Mouse (Mus musculus) cerebellum, adult 18-20 months (tissue): Measurements from ENCODE around the gene Cideb.

Experiments
- DNase-seq, 2 experiments: peaks; one replicate each; pipeline ENCODE4 v3.0.0; 2021

The Cideb gene

GRCm38 (mm10) chr14:55721700-55722437 is 36.4 kb downstream of the Cideb start, which contains the start of gene Rabggta:
Gene Rabggta, minus strand, starts transcription at chr14:55722263.
- DNase-seq, result peak; percentile 94 to 97

- peak in 1 of 2 experiments; percentile 9 for DNase-seq
Measured at GRCm38 (mm10) chr14:55721076-55721475, 37.2 kb downstream of the Cideb start.

- DNase-seq, result peak in 1 of 2 experiments; percentile 10
Measured at GRCm38 (mm10) chr14:55720666-55721065, 37.6 kb downstream of the Cideb start.

GRCm38 (mm10) chr14:55719737-55720136 is 38.5 kb downstream of the Cideb start:
- DNase-seq, result no peak

- no peak for DNase-seq
Measured at GRCm38 (mm10) chr14:55716884-55717283, 41.4 kb downstream of the Cideb start.

DNA sequence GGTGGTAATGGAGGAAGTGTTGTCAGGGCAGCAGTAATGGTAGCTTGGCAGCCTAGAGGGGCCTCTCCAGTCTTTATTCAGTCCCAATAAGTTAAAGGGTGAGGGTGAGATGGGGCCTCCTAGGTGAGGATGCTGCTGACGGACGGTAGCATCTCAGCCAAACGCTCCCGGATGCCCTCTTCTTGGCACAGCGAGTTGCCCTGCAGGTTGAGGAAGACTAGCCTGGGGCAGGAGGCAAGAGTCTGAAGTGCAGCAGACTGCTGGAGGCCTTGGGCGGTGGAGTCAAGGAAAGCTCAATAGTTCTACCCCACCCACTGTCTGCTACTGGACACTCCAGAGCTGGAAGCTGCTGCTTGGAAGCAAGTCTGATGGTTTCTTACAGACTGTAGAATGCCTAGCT is 42.0 kb downstream of the Cideb start:
- DNase-seq, result no peak

DNA sequence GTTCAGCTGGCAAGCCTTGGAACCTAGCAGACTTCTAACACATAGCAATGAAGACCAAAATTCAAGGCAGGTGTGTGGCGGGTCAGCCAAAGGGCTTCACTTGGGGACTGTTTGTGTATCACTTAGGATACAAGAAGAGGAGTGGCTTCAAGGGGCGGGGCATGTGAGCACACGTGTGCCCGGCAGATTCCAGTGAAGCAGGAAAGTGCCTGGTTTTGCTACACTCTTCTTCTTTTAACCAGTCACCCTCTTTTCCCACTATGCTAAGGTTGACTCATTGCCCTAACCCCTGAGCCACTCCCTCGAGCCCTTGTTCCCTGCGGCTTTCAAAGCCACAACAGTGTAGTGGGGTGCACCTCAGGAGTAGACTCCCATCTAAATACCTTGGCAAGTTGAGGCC is 43.4 kb downstream of the Cideb start:
- no peak for DNase-seq

DNA sequence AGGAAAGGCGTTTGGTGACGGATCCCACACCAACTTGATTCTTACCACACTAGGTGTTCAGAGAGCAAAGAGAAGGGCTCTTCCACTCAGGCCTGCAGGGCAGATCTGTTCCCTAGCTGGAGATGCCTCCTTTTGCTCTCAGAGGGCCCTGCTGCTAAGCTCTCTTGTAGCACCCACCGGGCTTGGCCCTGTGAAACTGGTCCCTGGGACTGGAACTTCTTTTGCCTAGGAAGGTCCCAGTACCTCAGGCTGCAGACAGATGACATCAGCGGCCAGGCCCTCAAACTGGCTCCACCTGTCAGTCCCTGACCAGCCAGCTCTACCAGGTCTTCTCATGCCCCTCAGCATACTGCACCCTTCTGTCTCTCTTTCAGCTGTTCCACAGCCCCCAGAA is 44.5 kb downstream of the Cideb start, which contains the start of gene Tgm1:
Tgm1 (minus strand) TSS at position 198 of the 394 bp plus-strand sequence.
- no peak for DNase-seq

GRCm38 (mm10) chr14:55713007-55713728 is 45.1 kb downstream of the Cideb start:
- DNase-seq, result no peak

GRCm38 (mm10) chr14:55711786-55712185 is 46.5 kb downstream of the Cideb start:
- no peak for DNase-seq

DNA sequence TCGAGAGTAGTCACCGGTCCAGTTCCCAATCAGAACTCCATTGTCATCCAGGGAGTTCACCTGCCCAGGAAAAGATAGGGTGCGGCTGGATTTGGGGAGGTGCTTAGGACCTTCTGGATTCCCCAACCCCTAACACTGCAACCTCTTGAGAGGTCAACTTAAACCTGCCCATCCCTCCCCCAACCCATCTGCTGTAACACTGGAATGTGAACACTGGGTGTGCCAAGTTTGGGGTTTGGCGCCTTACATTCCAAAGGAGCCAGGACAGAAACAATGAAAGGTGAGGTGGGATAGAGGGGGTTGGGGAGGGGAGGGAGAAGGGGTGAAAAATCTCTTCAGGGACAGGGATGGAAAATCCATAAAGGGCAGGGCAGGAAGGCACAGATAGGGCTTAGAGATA is 48.7 kb downstream of the Cideb start:
- no peak for DNase-seq

DNA sequence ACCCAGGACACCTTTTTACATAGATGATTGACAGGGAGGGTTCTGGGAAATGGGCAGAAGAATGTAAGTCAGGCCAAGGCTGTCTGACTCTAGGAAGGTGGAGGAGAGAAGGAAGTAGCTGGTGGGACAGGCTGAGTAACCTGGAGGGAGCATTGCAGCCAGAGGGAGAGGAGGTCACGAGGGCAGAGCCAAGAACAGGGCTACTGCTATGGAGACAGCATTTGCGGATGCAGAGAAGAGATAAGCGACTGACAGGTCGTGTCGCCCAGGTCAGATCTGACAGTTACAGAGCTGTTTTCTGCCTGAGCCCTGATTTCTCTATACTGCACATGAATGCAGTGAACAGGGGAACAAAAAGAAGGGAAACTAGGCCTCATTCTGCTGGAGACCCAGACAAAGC is 50.9 kb downstream of the Cideb start:
- no peak for DNase-seq

DNA sequence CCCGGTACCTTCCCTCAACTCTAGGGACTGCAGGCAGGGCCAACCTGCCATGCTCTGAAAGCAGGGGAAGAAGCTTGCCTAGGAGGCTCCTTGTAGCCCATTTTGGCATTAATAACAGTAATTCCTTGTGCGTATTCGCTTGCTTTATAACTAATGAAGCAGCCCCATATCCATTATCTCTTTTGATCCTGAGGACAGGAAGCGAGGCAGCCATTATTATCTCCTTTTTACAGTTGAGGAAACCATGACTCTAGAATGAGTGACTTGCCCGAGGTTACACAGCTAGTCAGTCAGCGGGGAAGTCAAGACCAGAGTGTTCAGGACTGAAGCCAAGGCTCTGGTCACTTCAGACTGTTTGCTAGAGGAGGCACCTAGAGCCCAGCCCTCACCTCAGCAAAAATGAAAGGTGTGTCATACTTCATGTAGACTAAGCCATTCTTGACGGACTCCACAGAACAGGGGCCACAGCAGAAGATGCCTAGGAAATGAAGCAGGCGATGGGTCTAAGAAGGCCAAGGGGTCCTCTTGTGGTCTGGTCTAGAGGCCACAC is 52.1 kb downstream of the Cideb start:
- no peak for DNase-seq
